Mouse (Mus musculus) layer of hippocampus, adult 6 months (tissue): ENCODE measurements around the gene Ngdn. TPM values are rescaled to one million over a fixed set of nuclear protein-coding genes. Genes with fewer than 3 reads are reported as not detected.

Experiments used
- long read RNA-seq, 2 experiments: library from polyadenylated mRNA; unstranded; transcript quantifications; one replicate each; pipeline ENCODE4 v2.0.0; 2019 to 2020
- microRNA-seq: library from miRNA; unstranded; fragments of <30 nt; microRNA quantifications from one replicate; pipeline ENCODE4 v1.2.0, GENCODE M21; 2020
- polyA plus RNA-seq: library from polyadenylated mRNA; unstranded; fragments of <200 nt; fragmentation: Nextera tagmentation; gene quantifications from 2 replicates; pipeline ENCODE4 v1.2.3, GENCODE M21; 2021

Gene Ngdn
- polyA plus RNA-seq, result 68.5 and 69.0 TPM in 2 replicates
- long read RNA-seq, experiment 1, transcript Ngdn-201 (11 exons, 1,200 nt), result major isoform, 53 of 66 reads
- long read RNA-seq, experiment 1, partial matches to known transcripts, result 10 of 66 reads
- long read RNA-seq, experiment 1, other reads (novel, unspliced or antisense), result 3 of 66 reads
- long read RNA-seq, experiment 2, transcript Ngdn-201 (11 exons, 1,200 nt), result major isoform, 87 of 102 reads
- long read RNA-seq, experiment 2, partial matches to known transcripts, result 11 of 102 reads
- long read RNA-seq, experiment 2, other reads (novel, unspliced or antisense), result 4 of 102 reads

DNA sequence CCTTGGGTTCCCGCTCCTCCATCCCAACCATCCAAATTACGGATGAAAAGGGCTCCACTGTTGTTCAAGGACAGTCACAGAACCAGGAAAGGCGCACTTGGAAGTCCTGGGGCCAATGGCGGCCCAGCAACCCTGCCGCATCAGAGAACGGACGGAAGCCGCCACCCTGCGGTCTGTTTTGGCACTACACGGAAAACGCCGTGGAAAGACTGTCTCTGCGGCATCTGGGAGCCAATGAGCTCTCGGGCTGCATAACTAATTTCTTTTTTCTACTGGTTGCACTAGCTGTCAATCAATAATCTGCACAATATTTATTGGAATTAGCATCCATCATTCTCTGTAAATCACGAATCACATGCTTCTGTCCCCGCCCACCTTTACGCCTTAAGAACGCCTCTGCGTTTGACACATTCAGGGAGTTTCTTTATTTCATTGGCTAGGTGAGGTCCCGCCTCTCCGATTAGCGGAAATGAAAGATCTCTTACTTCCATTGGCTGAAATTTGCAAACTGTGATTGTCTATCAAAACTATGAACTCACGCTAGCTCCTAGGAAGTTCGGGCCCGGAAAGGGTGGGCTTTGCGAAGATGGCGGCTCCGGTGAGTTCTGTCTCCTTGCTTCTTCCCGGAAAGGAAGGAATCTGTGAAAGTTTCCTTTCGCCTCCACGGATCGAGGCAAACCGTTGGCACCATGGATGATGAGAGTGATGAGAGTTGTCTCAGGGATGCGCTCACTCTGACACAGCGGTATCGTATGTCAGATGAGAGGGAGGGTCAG, at the start of gene Ngdn:
Gene Ngdn (plus strand): TSS at position 464 of the 776 bp plus-strand sequence.

DNA sequence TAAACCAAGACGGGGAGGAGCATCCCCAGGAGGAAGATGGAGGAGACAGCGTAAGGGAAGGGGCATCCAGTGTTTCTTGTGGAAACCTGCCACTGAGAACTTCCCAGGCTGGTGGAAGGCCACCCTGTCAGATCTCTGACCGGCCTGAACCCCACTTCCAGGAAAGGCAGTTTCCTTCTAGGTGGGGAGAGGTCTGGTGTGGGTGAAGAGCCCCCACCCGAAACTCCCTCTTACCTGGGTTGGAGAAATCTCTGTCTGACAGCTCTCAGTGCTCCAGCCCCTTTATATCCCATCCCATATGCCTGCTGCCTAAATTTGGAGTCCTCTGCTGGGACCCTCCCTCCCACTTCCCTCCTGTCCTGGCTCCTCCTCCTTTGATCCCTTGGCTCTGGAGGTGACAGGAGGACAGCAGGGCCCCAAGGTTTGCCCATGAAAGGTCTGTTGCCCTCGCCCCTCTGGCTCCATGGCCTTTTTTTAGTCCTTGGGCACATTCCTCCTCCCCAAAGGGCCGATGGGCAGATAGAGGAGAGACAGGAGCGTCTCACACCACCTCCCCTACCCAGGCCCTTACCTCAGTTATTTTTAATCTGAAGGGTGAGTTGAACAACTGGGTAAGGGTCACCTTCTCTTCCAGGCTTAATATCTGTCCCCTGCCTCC, 48.8 kb upstream of the Ngdn start, which contains the start of gene Myh6:
Gene Myh6 (minus strand): TSS at position 608 of the 658 bp plus-strand sequence.

DNA sequence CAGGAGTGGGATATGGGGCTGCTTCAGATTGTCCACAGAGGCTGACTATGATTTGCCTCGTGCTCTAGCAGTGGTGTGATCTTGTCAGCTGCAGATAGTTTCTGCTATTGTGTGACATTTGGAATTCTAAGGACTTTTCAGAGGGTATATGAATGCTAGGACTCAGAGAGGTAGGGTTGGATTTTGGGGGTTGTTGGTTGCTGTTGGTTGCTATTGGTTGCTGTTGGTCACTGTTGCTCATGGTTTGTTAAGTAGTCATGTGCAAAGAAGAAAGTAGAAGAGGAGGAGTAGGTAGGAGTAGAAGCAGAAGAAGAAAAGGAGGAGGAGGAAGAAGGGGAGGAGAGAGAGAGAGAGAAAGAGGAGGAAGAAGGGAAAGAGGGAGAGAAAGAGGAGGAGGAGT, 38.6 kb upstream of the Ngdn start, which contains the start of gene Gm17428:
Gene Gm17428 (plus strand): TSS at position 301 of the 400 bp plus-strand sequence.

DNA sequence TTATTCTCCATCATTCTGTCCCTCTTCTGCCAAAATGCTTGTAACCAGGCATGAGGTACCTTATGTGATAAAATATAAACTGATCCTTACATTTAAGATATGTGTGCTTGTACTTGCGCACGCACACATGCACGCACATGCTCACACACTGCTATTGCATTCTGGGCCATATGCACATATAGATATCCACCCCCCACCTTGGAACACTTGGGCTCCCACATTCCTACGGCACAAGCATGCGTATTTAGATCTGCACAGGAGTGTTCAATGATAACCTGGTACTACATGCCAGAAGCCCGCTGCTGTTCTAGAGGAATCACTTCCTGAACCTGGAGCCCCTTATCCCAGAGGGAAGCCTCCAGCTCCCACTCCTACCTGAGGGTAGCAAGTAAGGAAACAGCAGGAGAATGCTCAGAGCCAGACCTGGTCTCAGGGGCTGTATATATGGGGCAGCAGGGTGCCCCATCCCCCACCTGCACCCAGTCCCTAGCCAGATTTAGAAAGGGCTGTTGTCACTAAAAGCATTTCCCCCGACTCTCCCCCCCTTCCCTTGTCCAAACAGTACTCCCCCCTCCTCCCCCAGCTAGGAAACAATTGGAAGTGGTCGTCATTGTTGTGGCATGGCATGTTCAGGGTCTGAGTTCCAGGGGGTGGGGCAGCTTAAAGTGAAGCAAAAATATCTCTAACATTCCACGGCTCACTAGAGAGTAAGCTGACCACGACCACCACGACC, 21.0 kb upstream of the Ngdn start, which contains the start of gene Myh7:
Gene Myh7 (minus strand): TSS at position 491 of the 733 bp plus-strand sequence.

Small RNAs within 50 kb of the gene (microRNA-seq; reads per million reads assigned to microRNA genes)
- gene Mir208b, result not detected

Other genes with a start within 250 kb of the Ngdn start
- 24.6 and 27.1 TPM in 2 replicates for gene Slc7a8, start 233.5 kb upstream of the Ngdn start, polyA plus RNA-seq
- not detected in 2 replicates for gene Rnf212b, start 201.3 kb upstream of the Ngdn start, polyA plus RNA-seq
- gene Homez, start 144.5 kb upstream of the Ngdn start, polyA plus RNA-seq, result 7.2 and 7.3 TPM in 2 replicates
- gene Ppp1r3e, start 137.9 kb upstream of the Ngdn start, polyA plus RNA-seq, result 5.0 and 6.8 TPM in 2 replicates
- 5.8 TPM in 2 replicates for gene Bcl2l2, start 132.1 kb upstream of the Ngdn start, polyA plus RNA-seq
- not detected in 2 replicates for gene Gm20521, start 132.0 kb upstream of the Ngdn start, polyA plus RNA-seq
- 15.8 and 16.7 TPM in 2 replicates for gene Pabpn1, start 123.0 kb upstream of the Ngdn start, polyA plus RNA-seq
- gene Slc22a17, start 102.3 kb upstream of the Ngdn start, polyA plus RNA-seq, result 142 and 162 TPM in 2 replicates
- gene Efs, start 89.3 kb upstream of the Ngdn start, polyA plus RNA-seq, result 2.9 and 3.2 TPM in 2 replicates
- 0.35 and 0.73 TPM in 2 replicates for gene Il25, start 82.8 kb upstream of the Ngdn start, polyA plus RNA-seq
- 137 and 147 TPM in 2 replicates for gene Cmtm5, start 79.2 kb upstream of the Ngdn start, polyA plus RNA-seq
- gene Myh6, start 48.5 kb upstream of the Ngdn start, polyA plus RNA-seq, result 1.9 and 4.0 TPM in 2 replicates
- not detected in 2 replicates for gene Gm17428, start 38.5 kb upstream of the Ngdn start, polyA plus RNA-seq
- gene Myh7, start 20.8 kb upstream of the Ngdn start, polyA plus RNA-seq, result 26.7 and 28.7 TPM in 2 replicates
- gene Zfhx2, start 76.9 kb downstream of the Ngdn start, polyA plus RNA-seq, result 4.2 and 4.6 TPM in 2 replicates
- gene Thtpa, start 79.3 kb downstream of the Ngdn start, polyA plus RNA-seq, result 14.7 and 14.9 TPM in 2 replicates
- 0.68 and 0.72 TPM in 2 replicates for gene Ap1g2, start 91.1 kb downstream of the Ngdn start, polyA plus RNA-seq
- 35.2 and 35.4 TPM in 2 replicates for gene Jph4, start 101.5 kb downstream of the Ngdn start, polyA plus RNA-seq
- not detected in 2 replicates for gene Dhrs2, start 206.6 kb downstream of the Ngdn start, polyA plus RNA-seq